19 mouse cellular contexts compared by ENCODE assay signal in genomic region chr5:100069526-100069925, GRCm38 (mm10).
"Had no signal": no experiment of that assay in that cellular context is flagged by ENCODE, and none has a peak within 500 bp of the region (broad histone marks: within the 10 kb centered on the region; RNA-seq: fewer than 3 reads in every experiment).

No protein-coding gene starts in this region.

- H3K4me1 ChIP-seq: limb, embryonic 10.5 days; limb, embryonic 12.5 days; limb, embryonic 13.5 days; limb, embryonic 15.5 days; liver, embryonic 12.5 days; liver, embryonic 13.5 days; liver, embryonic 15.5 days; lung, embryonic 15.5 days; midbrain, embryonic 12.5 days; midbrain, embryonic 15.5 days had no signal

- H3K9me3 ChIP-seq: limb, embryonic 10.5 days; limb, embryonic 12.5 days; limb, embryonic 13.5 days; limb, embryonic 15.5 days; liver, embryonic 12.5 days; liver, embryonic 13.5 days; liver, embryonic 15.5 days; lung, embryonic 15.5 days; megakaryocyte, embryonic 14.5 days; midbrain, embryonic 12.5 days; midbrain, embryonic 13.5 days; midbrain, embryonic 15.5 days had no signal

- H3K4me3 ChIP-seq: left cerebral cortex, adult 2 months; limb, embryonic 10.5 days; limb, embryonic 12.5 days; limb, embryonic 13.5 days; limb, embryonic 15.5 days; liver, embryonic 12.5 days; liver, embryonic 13.5 days; liver, embryonic 15.5 days; lung, embryonic 15.5 days; megakaryocyte, embryonic 14.5 days; midbrain, embryonic 12.5 days; midbrain, embryonic 13.5 days; midbrain, embryonic 15.5 days; myocyte had no signal

- H3K27me3 ChIP-seq: limb, embryonic 12.5 days; limb, embryonic 13.5 days; limb, embryonic 15.5 days; liver, embryonic 12.5 days; liver, embryonic 13.5 days; liver, embryonic 15.5 days; lung, embryonic 15.5 days; megakaryocyte, embryonic 14.5 days; midbrain, embryonic 12.5 days; midbrain, embryonic 13.5 days; midbrain, embryonic 15.5 days had no signal

- H3K4me2 ChIP-seq: limb, embryonic 12.5 days; limb, embryonic 13.5 days; limb, embryonic 15.5 days; liver, embryonic 11.5 days; liver, embryonic 12.5 days; liver, embryonic 13.5 days; liver, embryonic 15.5 days; lung, embryonic 14.5 days; lung, embryonic 15.5 days; midbrain, embryonic 12.5 days; midbrain, embryonic 13.5 days; midbrain, embryonic 15.5 days had no signal

- H3K9ac ChIP-seq: limb, embryonic 12.5 days; limb, embryonic 13.5 days; limb, embryonic 15.5 days; liver, embryonic 12.5 days; liver, embryonic 13.5 days; liver, embryonic 14.5 days; liver, embryonic 15.5 days; liver, postnatal 0 days; lung, embryonic 14.5 days; lung, embryonic 15.5 days; midbrain, embryonic 12.5 days; midbrain, embryonic 13.5 days; midbrain, embryonic 15.5 days had no signal

- H3K27ac ChIP-seq: left cerebral cortex, adult 2 months; limb, embryonic 10.5 days; limb, embryonic 12.5 days; limb, embryonic 13.5 days; limb, embryonic 15.5 days; liver, embryonic 12.5 days; liver, embryonic 13.5 days; liver, embryonic 14.5 days; liver, embryonic 15.5 days; lung, embryonic 15.5 days; macrophage; midbrain, embryonic 12.5 days; midbrain, embryonic 13.5 days; midbrain, embryonic 15.5 days had no signal
